Mouse (Mus musculus): ENCODE results near the gene Pde10a. TPM values are rescaled to one million over a fixed set of nuclear protein-coding genes. Genes with fewer than 3 reads are reported as not detected.

The Pde10a gene
- polyA plus RNA-seq, 1 experiment = 0.34 TPM

GRCm38 (mm10) chr17:8634476-8634875, 109.3 kb downstream of the Pde10a start:
- H3K36me3 ChIP-seq (ENCODE audit: control insufficient read depth, insufficient read depth) = no peaks in the 10 kb centered on the region
- no peaks in the 10 kb centered on the region for H3K79me2 ChIP-seq (ENCODE audit: control insufficient read depth, insufficient read depth)
- no peak overlapping the region for H3K4me3 ChIP-seq
- H3K27me3 ChIP-seq (ENCODE audit: control insufficient read depth, insufficient read depth, insufficient read length) = no peaks in the 10 kb centered on the region
- TF ChIP-seq SRF (IDR thresholded peaks at IDR 0.05; ENCODE audit: control insufficient read depth, insufficient read length, low read depth) (no peak), POLR2AphosphoS2 (IDR thresholded peaks at IDR 0.05; ENCODE audit: insufficient read length, low read depth) (no peak), TCF3 (IDR thresholded peaks at IDR 0.05; ENCODE audit: insufficient read length, low read depth) (no peak), E2F4 (IDR thresholded peaks at IDR 0.05; ENCODE audit: insufficient read depth) (no peak), CEBPB (IDR thresholded peaks at IDR 0.05; ENCODE audit: insufficient read depth, poor library complexity, severe bottlenecking) (no peak), MYOG (IDR thresholded peaks at IDR 0.05; ENCODE audit: control insufficient read depth in 1 of 3, insufficient read depth in 1 of 3, insufficient read length in 2 of 3, low read depth in 2 of 3) (no peak), TCF12 (IDR thresholded peaks at IDR 0.05; ENCODE audit: insufficient read depth, poor library complexity, severe bottlenecking) (no peak), USF1 (IDR thresholded peaks at IDR 0.05; ENCODE audit: low read depth) (no peak), MYOD1 (IDR thresholded peaks at IDR 0.05; ENCODE audit: control insufficient read depth in 1 of 3, insufficient read length in 2 of 3, low read depth in 2 of 3) (no peak), MAX (IDR thresholded peaks at IDR 0.05; ENCODE audit: low read depth) (no peak), POLR2A (IDR thresholded peaks at IDR 0.05; ENCODE audit: insufficient read length, low read depth) (no peak), REST (IDR thresholded peaks at IDR 0.05; ENCODE audit: insufficient read depth, insufficient read length) (no peak)
- H3ac ChIP-seq (ENCODE audit: control insufficient read depth, insufficient read length) = no peak overlapping the region
- H3K4me2 ChIP-seq (ENCODE audit: low read depth) = no peak overlapping the region

GRCm38 (mm10) chr17:8636231-8636630, 111.1 kb downstream of the Pde10a start:
- TF ChIP-seq MAX (IDR thresholded peaks at IDR 0.05; ENCODE audit: low read depth) (no peak), CEBPB (IDR thresholded peaks at IDR 0.05; ENCODE audit: insufficient read depth, poor library complexity, severe bottlenecking) (no peak), MYOD1 (IDR thresholded peaks at IDR 0.05; ENCODE audit: control insufficient read depth in 1 of 3, insufficient read length in 2 of 3, low read depth in 2 of 3) (no peak), E2F4 (IDR thresholded peaks at IDR 0.05; ENCODE audit: insufficient read depth) (no peak)
- H3K4me3 ChIP-seq = no peak overlapping the region
- H3K27me3 ChIP-seq (ENCODE audit: control insufficient read depth, insufficient read depth, insufficient read length) = no peaks in the 10 kb centered on the region
- H3ac ChIP-seq (ENCODE audit: control insufficient read depth, insufficient read length) = no peak overlapping the region
- H3K36me3 ChIP-seq (ENCODE audit: control insufficient read depth, insufficient read depth) = no peaks in the 10 kb centered on the region
- H3K4me2 ChIP-seq (ENCODE audit: low read depth) = no peak overlapping the region
- H3K79me2 ChIP-seq (ENCODE audit: control insufficient read depth, insufficient read depth) = no peaks in the 10 kb centered on the region

- H3K79me2 ChIP-seq (ENCODE audit: control insufficient read depth, insufficient read depth) = no peaks in the 10 kb centered on the region
- H3K4me3 ChIP-seq = no peak overlapping the region
- H3K27me3 ChIP-seq (ENCODE audit: control insufficient read depth, insufficient read depth, insufficient read length) = no peaks in the 10 kb centered on the region
- TF ChIP-seq MYOD1 (IDR thresholded peaks at IDR 0.05; ENCODE audit: control insufficient read depth in 1 of 3, insufficient read length in 2 of 3, low read depth in 2 of 3) (no peak), REST (IDR thresholded peaks at IDR 0.05; ENCODE audit: insufficient read depth, insufficient read length) (no peak), USF1 (IDR thresholded peaks at IDR 0.05; ENCODE audit: low read depth) (no peak), POLR2AphosphoS2 (IDR thresholded peaks at IDR 0.05; ENCODE audit: insufficient read length, low read depth) (no peak), E2F4 (IDR thresholded peaks at IDR 0.05; ENCODE audit: insufficient read depth) (no peak), MAX (IDR thresholded peaks at IDR 0.05; ENCODE audit: low read depth) (no peak), SRF (IDR thresholded peaks at IDR 0.05; ENCODE audit: control insufficient read depth, insufficient read length, low read depth) (no peak), MYOG (IDR thresholded peaks at IDR 0.05; ENCODE audit: control insufficient read depth in 1 of 3, insufficient read depth in 1 of 3, insufficient read length in 2 of 3, low read depth in 2 of 3) (no peak), TCF3 (IDR thresholded peaks at IDR 0.05; ENCODE audit: insufficient read length, low read depth) (no peak), CEBPB (IDR thresholded peaks at IDR 0.05; ENCODE audit: insufficient read depth, poor library complexity, severe bottlenecking) (no peak), TCF12 (IDR thresholded peaks at IDR 0.05; ENCODE audit: insufficient read depth, poor library complexity, severe bottlenecking) (no peak), POLR2A (IDR thresholded peaks at IDR 0.05; ENCODE audit: insufficient read length, low read depth) (no peak)
- H3K4me2 ChIP-seq (ENCODE audit: low read depth) = no peak overlapping the region
- no peak overlapping the region for H3ac ChIP-seq (ENCODE audit: control insufficient read depth, insufficient read length)
- H3K36me3 ChIP-seq (ENCODE audit: control insufficient read depth, insufficient read depth) = no peaks in the 10 kb centered on the region
Measured at GRCm38 (mm10) chr17:8636691-8637090, 111.5 kb downstream of the Pde10a start.

GRCm38 (mm10) chr17:8637181-8637580, 112.0 kb downstream of the Pde10a start:
- no peak overlapping the region for H3K4me3 ChIP-seq
- no peak overlapping the region for H3K4me2 ChIP-seq (ENCODE audit: low read depth)
- H3ac ChIP-seq (ENCODE audit: control insufficient read depth, insufficient read length) = no peak overlapping the region
- TF ChIP-seq CEBPB (IDR thresholded peaks at IDR 0.05; ENCODE audit: insufficient read depth, poor library complexity, severe bottlenecking) (no peak), POLR2A (IDR thresholded peaks at IDR 0.05; ENCODE audit: insufficient read length, low read depth) (no peak)
- H3K79me2 ChIP-seq (ENCODE audit: control insufficient read depth, insufficient read depth) = no peaks in the 10 kb centered on the region
- H3K27me3 ChIP-seq (ENCODE audit: control insufficient read depth, insufficient read depth, insufficient read length) = no peaks in the 10 kb centered on the region
- no peaks in the 10 kb centered on the region for H3K36me3 ChIP-seq (ENCODE audit: control insufficient read depth, insufficient read depth)

GRCm38 (mm10) chr17:8639703-8640380, 114.7 kb downstream of the Pde10a start:
- TF ChIP-seq E2F4 (IDR thresholded peaks at IDR 0.05; ENCODE audit: insufficient read depth) (no peak), SRF (IDR thresholded peaks at IDR 0.05; ENCODE audit: control insufficient read depth, insufficient read length, low read depth) (no peak), TCF12 (IDR thresholded peaks at IDR 0.05; ENCODE audit: insufficient read depth, poor library complexity, severe bottlenecking) (no peak), CEBPB (IDR thresholded peaks at IDR 0.05; ENCODE audit: insufficient read depth, poor library complexity, severe bottlenecking) (no peak), POLR2AphosphoS2 (IDR thresholded peaks at IDR 0.05; ENCODE audit: insufficient read length, low read depth) (no peak), MYOG (IDR thresholded peaks at IDR 0.05; ENCODE audit: control insufficient read depth in 1 of 3, insufficient read depth in 1 of 3, insufficient read length in 2 of 3, low read depth in 2 of 3) (no peak)
- no peaks in the 10 kb centered on the region for H3K79me2 ChIP-seq (ENCODE audit: control insufficient read depth, insufficient read depth)
- no peaks in the 10 kb centered on the region for H3K27me3 ChIP-seq (ENCODE audit: control insufficient read depth, insufficient read depth, insufficient read length)
- no peaks in the 10 kb centered on the region for H3K36me3 ChIP-seq (ENCODE audit: control insufficient read depth, insufficient read depth)
- H3ac ChIP-seq (ENCODE audit: control insufficient read depth, insufficient read length) = no peak overlapping the region
- H3K4me2 ChIP-seq (ENCODE audit: low read depth) = no peak overlapping the region
- no peak overlapping the region for H3K4me3 ChIP-seq

Data from myocyte (in vitro differentiated cells).